Mouse (Mus musculus): ENCODE measurements around the gene Cdc42ep5.
A peak's percentile ranks its signal among the peaks of the same experiment; 100 is the strongest.

Gene Cdc42ep5

GRCm38 (mm10) chr7:4145552-4146190, 19.0 kb downstream of the Cdc42ep5 start:
- DNase-seq, result peak; percentile 64 to 74

DNA sequence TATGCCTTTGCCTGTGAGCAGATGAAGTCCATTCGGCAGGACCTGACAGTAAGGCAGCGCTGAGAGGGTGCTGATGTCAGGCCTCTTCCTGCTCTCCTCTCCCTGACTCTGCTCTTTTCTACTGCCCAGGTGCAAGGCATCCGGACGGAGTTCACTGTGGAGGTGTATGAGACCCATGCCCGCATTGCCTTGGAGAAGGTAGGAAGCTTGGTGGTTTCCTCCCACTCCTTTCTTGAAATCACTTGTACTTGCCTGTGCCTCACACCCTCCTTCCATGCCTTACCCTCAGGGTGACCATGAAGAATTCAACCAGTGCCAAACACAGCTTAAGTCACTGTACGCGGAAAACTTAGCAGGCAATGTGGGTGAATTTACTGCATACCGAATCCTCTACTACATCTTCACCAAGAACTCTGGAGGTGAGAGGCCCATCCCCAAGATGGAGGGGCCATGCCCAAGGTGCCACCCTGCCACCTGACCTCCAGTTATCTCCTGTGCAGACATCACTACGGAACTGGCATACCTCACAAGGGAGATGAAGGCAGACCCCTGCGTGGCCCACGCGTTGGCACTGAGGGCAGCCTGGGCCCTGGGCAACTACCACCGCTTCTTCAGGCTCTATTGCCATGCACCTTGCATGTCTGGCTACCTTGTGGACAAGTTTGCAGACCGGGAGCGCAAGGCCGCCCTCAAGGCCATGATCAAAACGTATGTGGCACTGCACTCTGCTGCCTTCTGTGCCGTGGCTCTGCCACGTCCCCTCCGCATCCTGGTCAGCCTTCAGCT, 19.7 kb downstream of the Cdc42ep5 start:
- no peak for DNase-seq

DNA sequence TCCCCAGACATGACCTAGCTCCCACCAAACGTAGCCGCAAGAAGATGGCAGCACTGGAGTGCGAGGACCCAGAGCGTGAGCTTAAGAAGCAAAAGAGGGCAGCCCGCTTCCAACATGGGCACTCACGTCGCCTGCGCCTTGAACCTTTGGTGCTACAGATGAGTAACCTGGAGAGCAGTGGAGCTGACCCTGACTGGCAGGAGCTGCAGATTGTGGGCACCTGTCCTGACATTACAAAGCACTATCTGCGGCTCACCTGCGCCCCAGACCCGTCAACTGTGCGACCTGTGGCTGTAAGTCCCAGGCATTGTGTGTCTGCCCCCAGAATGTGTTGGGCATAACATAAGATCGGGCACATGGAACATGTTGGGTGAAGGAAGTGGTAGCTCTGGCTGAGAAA, 20.6 kb downstream of the Cdc42ep5 start:
- no peak for DNase-seq

- DNase-seq, result no peak
Measured at GRCm38 (mm10) chr7:4143506-4143905, 21.2 kb downstream of the Cdc42ep5 start.

DNA sequence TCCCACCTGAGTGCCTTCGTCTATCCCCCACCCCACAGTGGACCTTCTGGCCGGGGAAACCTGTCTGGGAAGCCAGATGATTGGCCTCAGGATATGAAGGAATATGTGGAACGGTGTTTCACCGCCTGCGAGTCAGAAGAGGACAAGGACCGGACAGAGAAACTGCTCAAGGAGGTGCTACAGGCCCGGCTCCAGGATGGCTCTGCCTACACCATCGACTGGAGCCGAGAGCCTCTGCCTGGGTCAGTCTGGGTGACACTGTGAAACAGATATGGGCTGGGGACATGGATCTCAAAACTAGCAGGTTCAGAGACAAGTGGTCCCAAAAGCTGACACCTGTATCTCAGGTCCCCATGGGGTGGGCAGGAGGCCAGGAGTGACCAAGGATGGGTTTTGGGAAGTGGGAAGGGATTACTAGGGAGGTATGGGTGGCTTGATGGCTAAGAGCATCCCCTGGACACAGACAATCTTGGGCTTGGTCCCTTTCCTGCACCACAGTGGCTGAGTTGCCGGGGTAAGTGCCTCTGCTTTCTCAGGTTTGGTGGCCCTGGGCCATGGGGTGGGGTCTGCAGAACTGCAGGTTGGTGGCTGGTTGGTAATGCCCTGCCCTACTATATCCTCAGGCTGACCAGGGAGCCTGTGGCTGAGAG, 21.7 kb downstream of the Cdc42ep5 start:
- DNase-seq, result no peak

DNA sequence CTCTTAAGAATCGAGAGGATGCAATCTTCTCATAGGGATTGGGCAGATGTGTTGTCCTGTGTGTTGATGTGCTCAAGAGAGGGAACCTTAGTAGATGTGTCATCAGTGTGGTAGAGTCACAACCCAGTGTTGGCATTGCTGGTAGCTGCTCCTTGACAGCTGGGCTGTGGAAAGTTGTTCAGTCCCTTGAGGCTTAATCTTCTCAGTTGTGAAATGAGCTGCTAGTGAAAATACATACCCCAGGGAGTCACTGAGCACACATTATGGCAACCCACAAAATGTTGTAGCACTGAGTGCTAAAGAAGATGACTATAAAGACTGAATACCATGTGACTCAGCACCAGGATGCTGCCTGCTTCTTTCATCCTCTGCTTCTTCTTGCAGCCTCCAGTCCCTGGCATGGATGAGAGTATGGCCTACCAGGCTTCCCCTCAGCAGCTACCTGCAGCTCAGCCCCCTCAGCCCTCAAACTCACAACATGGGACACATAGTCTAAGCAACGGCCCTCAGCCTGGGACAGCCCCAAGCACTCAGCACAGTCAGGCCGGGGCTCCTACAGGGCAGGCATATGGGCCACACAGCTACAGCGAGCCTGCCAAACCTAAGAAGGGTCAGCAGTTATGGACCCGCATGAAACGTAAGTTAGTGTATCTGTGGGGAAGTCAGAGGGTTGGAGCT, 22.9 kb downstream of the Cdc42ep5 start:
- no peak for DNase-seq

DNA sequence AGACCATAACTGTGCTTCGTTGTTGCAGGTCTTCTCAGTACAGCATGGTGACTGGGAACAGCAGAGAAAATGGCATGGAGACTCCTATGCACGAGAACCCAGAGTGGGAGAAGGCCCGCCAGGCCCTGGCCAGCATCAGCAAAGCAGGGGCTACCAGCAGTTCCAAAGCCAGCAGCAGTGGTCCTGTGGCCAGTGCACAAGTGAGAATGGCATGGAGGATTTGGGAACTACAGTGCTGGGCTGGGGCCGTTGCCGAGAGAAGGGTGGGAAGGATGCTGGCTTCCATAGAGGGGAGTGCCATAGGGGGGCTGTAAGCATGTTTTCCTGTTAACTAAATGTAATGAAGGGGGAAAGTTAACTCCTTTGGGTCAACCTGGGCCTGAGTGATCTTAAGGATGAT, 25.3 kb downstream of the Cdc42ep5 start:
- no peak for DNase-seq

- DNase-seq, result no peak
Measured at GRCm38 (mm10) chr7:4138671-4139070, 26.0 kb downstream of the Cdc42ep5 start.

GRCm38 (mm10) chr7:4138181-4138580, 26.5 kb downstream of the Cdc42ep5 start:
- DNase-seq, result no peak

GRCm38 (mm10) chr7:4137746-4138145, 26.9 kb downstream of the Cdc42ep5 start:
- no peak for DNase-seq

- peak; percentile 99 for DNase-seq
Measured at GRCm38 (mm10) chr7:4136771-4137531, 27.7 kb downstream of the Cdc42ep5 start, which contains the start of gene Leng8. Gene Leng8 (plus strand): TSS chr7:4137039.

- DNase-seq, result no peak
Measured at GRCm38 (mm10) chr7:4136404-4136770, 28.3 kb downstream of the Cdc42ep5 start.

- DNase-seq, result no peak
Measured at GRCm38 (mm10) chr7:4134911-4135310, 29.7 kb downstream of the Cdc42ep5 start.

DNA sequence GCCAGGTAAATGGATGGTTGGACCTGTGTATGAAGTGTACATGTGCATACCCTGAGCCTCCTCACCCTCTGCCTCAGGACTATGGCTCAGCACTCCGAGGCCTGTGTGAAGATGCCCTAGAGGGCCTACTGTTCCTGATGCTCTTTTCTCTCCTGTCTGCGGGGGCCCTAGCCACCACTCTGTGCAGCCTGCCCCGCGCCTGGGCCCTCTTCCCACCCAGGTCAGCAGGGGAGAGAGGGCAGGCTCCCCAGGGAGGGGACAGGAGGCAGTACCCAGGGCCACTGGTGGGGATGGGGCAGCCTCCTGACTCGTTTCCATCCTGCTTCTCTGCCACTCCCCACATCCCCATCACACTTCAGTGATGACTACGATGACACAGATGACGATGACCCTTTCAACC, 31.7 kb downstream of the Cdc42ep5 start:
- DNase-seq, result no peak

DNA sequence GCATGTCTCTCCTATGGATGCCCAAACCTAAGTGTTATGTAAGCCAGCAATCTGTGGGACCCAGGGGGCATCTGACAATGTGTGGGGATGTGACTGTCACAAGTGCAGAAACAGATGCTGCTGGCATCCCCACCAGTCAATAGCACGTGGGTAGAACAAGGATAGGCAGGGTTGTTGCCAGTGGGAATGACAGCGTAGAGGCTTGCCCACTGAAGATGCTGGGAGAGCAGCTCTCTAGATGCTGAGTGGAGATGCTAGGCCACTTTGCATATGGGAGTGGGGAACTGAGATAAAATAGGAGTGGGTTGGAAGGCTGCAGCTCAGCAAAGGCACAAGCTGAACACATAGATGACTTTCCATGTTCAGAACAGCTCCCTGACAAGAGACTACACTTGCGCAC, 32.1 kb downstream of the Cdc42ep5 start:
- DNase-seq, result no peak

- no peak for DNase-seq
Measured at GRCm38 (mm10) chr7:4131964-4132363, 32.7 kb downstream of the Cdc42ep5 start.

GRCm38 (mm10) chr7:4130686-4131452, 33.8 kb downstream of the Cdc42ep5 start:
- peak; percentile 91 to 92 for DNase-seq

GRCm38 (mm10) chr7:4128860-4129259, 35.8 kb downstream of the Cdc42ep5 start:
- DNase-seq, result no peak

DNA sequence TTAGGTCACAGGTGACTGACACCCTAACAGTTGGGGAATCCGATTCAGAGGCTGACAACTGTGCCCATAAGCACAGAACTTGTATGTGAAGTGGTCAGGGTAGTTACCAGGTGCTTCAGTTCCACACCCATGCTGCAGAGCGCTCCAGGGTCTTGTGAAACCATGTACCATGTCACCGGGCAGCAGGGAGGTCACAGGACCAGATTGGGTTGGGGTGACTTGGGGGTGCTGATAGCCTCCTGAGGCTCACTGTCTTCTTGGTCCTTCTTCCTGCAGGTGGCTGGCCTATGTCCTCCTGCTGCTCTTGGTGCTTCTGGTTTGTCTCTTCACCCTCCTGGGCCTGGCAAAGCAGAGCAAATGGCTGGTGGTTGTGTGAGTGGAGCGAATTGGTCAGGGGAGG, 36.8 kb downstream of the Cdc42ep5 start:
- DNase-seq, result no peak

DNA sequence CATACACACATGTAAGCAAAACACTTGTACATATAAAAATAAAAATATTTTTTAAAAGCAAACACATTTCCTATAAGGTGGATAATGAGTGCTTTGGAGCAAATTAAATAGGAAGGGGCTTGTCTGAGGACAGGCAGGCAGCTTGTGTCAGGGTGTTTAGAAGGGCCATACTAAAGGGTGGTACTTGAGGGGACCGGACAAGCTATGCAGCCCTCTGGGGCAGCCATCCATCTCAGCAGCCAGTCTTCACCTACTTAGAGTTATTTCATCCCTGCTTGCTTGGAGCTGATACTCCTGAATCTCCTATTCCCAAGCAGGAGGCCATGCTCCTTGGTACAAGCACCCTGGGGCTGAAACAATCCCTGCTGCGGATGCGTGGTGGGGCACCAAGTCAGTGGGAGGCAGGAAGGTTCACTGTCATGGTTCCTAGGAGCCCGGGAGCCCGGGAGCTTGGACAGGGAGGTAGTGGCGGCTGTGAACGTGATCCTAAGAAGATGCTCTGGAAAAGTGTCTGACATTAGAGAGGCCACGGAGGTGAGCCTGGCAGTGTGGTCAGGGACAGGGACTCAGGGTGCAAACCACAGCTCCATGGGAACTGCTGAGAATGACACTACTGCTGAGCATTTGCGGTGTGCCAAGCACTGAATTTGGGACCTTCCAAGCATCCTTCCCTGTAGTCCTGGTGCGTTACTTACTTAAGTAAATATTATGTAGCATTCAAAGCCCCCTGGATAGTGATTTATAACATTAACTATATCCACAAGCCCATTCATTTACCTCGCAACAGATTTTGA, 37.5 kb downstream of the Cdc42ep5 start:
- no peak for DNase-seq

GRCm38 (mm10) chr7:4125306-4125705, 39.4 kb downstream of the Cdc42ep5 start:
- DNase-seq, result no peak
